Mouse (Mus musculus): ENCODE results near the gene Nrp2.

DNA sequence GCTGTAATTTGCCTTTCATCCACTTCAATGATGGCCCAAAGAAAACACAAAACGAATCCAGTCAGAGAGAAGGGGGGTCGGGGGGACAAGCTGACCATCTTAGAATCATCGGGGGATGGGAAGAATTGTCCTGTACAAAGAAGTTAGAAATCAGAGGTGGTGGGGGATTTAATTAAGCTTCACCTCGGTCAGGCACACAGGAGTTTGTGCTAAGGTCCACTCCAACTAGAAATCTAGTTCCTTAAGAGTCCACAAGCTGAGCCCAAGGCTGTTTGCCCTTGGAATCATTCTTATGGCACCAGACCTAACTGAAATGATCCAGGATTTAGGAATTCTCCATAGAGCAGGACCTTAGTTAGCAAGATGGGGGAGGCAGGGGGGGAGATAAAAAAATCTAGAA, 98.3 kb downstream of the Nrp2 start:
- TF ChIP-seq CTCF (IDR thresholded peaks at IDR 0.05; ENCODE audit: borderline replicate concordance, insufficient read depth, low read depth, low read length) (no peak), POLR2A (IDR thresholded peaks at IDR 0.05; ENCODE audit: borderline replicate concordance, insufficient read depth, low read length) (no peak)

All from cerebellum, adult 2 months (tissue).